9 mouse cellular contexts compared by ENCODE assay signal in the genomic region with DNA sequence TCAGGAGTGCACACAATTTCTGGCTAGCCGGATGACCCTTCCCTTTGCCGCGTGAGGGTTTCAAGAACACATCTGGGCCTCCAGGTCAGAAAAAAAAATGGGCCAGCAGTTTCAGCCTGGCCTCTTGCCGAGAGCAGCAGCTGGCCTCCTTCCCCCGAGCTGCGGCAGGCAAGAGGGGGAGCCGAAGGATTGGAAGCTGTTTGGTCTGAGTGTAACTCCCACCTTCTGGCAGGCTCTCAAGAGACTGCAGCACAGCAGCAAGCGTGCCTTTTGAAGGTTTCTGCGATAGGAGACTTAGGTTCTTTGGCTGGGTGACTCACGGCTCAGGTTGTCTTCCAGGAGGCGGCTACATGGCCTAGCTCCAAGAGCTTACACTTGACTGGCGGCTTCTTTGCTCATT.
DNase-seq lines count a peak whose midpoint lies in the region; ATAC-seq lines count a peak whose summit lies in the region.
"Had no signal": no experiment of that assay in that cellular context is flagged by ENCODE, and none has a peak within 500 bp of the region (broad histone marks: within the 10 kb centered on the region; RNA-seq: fewer than 3 reads in every experiment).

No protein-coding gene starts in this region.

- no peak overlapping the region for H3K4me3 ChIP-seq in neural tube, embryonic 13.5 days
- H3K4me3 ChIP-seq: midbrain, embryonic 12.5 days had no signal

- 0 out of 2 replicates have a peak overlapping the region, but pooled peaks have one; percentile 3 for H3K27ac ChIP-seq in neural tube, embryonic 13.5 days (replicated peaks)
- H3K27ac ChIP-seq: midbrain, embryonic 12.5 days had no signal

- 59% methylated on average over 12 of the region's 12 CpGs for WGBS in neural tube, embryonic 13.5 days

- H3K36me3 ChIP-seq in neural tube, embryonic 13.5 days: no peaks in the 10 kb centered on the region
- H3K36me3 ChIP-seq: midbrain, embryonic 12.5 days had no signal

- ATAC-seq in neural tube, embryonic 13.5 days (ENCODE audit: low read depth): no peak

- H3K27me3 ChIP-seq in neural tube, embryonic 13.5 days: no peaks in the 10 kb centered on the region; the same call in 1 of the 2 replicates

- no peaks in the 10 kb centered on the region for H3K9me3 ChIP-seq in neural tube, embryonic 13.5 days
- H3K9me3 ChIP-seq: midbrain, embryonic 12.5 days had no signal

- peak; percentile 11 to 55 for DNase-seq in adrenal gland, adult (ENCODE audit: inconsistent age in 2 of 2, low spot score in 1 of 2)
- DNase-seq in adrenal gland, postnatal 4 days (ENCODE audit: low spot score in 2 of 2): no peak
- no peak for DNase-seq in neural tube, embryonic 10.5 days (ENCODE audit: extremely low spot score, low spot score)
- peak; percentile 27 to 60 for DNase-seq in kidney, postnatal 36 days
- peak; percentile 67 for DNase-seq in ovary, postnatal 14 days (ENCODE audit: low spot score)
- DNase-seq in yolk sac, embryonic 10.5 days (ENCODE audit: low spot score): no peak
- DNase-seq in B cell, adult 2 months: no peak

- H3K9ac ChIP-seq in neural tube, embryonic 13.5 days: no peak overlapping the region
- H3K9ac ChIP-seq: midbrain, embryonic 12.5 days had no signal

- H3K4me1 ChIP-seq in neural tube, embryonic 13.5 days (replicated peaks): peaks cover 32% of the 10 kb centered on the region

- no peak overlapping the region for H3K4me2 ChIP-seq in neural tube, embryonic 13.5 days
- H3K4me2 ChIP-seq: midbrain, embryonic 12.5 days had no signal

Comparison
In these comparisons a context has a peak if more than half of its experiments do, and no peak if none do; other contexts are left out.
1. DNase-seq: peak in adrenal gland, adult (2 of 2), kidney, postnatal 36 days (2 of 2) and ovary, postnatal 14 days (single experiment); none in adrenal gland, postnatal 4 days (0 of 2), neural tube, embryonic 10.5 days (single experiment), yolk sac, embryonic 10.5 days (single experiment) and B cell, adult 2 months (0 of 2).